Mouse (Mus musculus) bone marrow, adult 2 months (tissue): ENCODE measurements around the gene Msln.

ENCODE experiments used
- CTCF ChIP-seq: fragments of 200-500 bp; IDR thresholded peaks from 2 replicates; pipeline ENCODE4 v1.5.1; 2011; ENCODE audit warnings: low read length, control low read depth; ENCODE audit not compliant: control insufficient read depth, insufficient read depth
- POLR2A ChIP-seq: fragments of 200-500 bp; IDR thresholded peaks from 2 replicates; pipeline ENCODE4 v1.6.1; 2011; ENCODE audit warnings: low read depth, mild to moderate bottlenecking, control low read depth, low read length, borderline replicate concordance; ENCODE audit not compliant: control insufficient read depth

- TF ChIP-seq POLR2A (no peak), CTCF (no peak)
These were observed 7.4 kb upstream of the Msln start for GRCm38 (mm10) chr17:25761561-25761970.
